Mouse (Mus musculus): ENCODE results near the gene Gm20817.
"Not testable (repeated sequence)": the region's sequence is repeated elsewhere in the genome, so short reads cannot be mapped to it uniquely, and the experiment has no call there.

Gm20817 gene

GRCm38 (mm10) chrY:68832628-68833027 lies at the start of gene Gm20817:
Gene Gm20817, minus strand, starts transcription at chrY:68832728.
- H3K27me3 ChIP-seq (ENCODE audit: control insufficient read depth, insufficient read depth, low read length, poor library complexity, severe bottlenecking); H3K36me3 ChIP-seq (ENCODE audit: control insufficient read depth, insufficient read depth, low read length, poor library complexity, severe bottlenecking); DNase-seq (ENCODE audit: low read depth, low spot score): not testable (repeated sequence)
